Mouse (Mus musculus): ENCODE data around the gene Hist1h2ae. TPM values are rescaled to one million over a fixed set of nuclear protein-coding genes. Genes with fewer than 3 reads are reported as not detected.

Gene Hist1h2ae
- 9.2 and 10.5 TPM in 2 replicates for polyA plus RNA-seq (2012; rRNA removed)

GRCm38 (mm10) chr13:23571022-23571503 lies at the start of gene Hist1h2ae, which contains the start of gene Hist1h2bg:
Gene Hist1h2ae (minus strand): TSS chr13:23571220.
Gene Hist1h2bg (plus strand): TSS chr13:23571396.

GRCm38 (mm10) chr13:23581408-23582218 lies 10.6 kb upstream of the Hist1h2ae start, which contains the start of gene Hist1h4d:
Gene Hist1h4d (plus strand): TSS chr13:23581598.

GRCm38 (mm10) chr13:23575271-23575851 lies 4.3 kb upstream of the Hist1h2ae start, which contains the start of gene Hist1h3d:
Gene Hist1h3d (plus strand): TSS chr13:23575763.

GRCm38 (mm10) chr13:23573898-23574524 lies 3.0 kb upstream of the Hist1h2ae start, which contains the start of the genes Hist1h2bf and Hist1h2ad:
Gene Hist1h2bf (minus strand): TSS chr13:23574196.
Gene Hist1h2ad (plus strand): TSS chr13:23574381.

GRCm38 (mm10) chr13:23561883-23562659 lies 8.9 kb downstream of the Hist1h2ae start, which contains the start of gene Hist1h3e:
Gene Hist1h3e (minus strand): TSS chr13:23562369.

GRCm38 (mm10) chr13:23552962-23553361 lies 18.1 kb downstream of the Hist1h2ae start, which contains the start of gene Hist1h1d:
Gene Hist1h1d (plus strand): TSS chr13:23553262.

GRCm38 (mm10) chr13:23551146-23551834 lies 19.7 kb downstream of the Hist1h2ae start, which contains the start of gene Hist1h4f:
Gene Hist1h4f (minus strand): TSS chr13:23551648.

GRCm38 (mm10) chr13:23543965-23544786 lies 26.8 kb downstream of the Hist1h2ae start, which contains the start of gene Hist1h3f:
Gene Hist1h3f (plus strand): TSS chr13:23544052.

GRCm38 (mm10) chr13:23542999-23543607 lies 27.9 kb downstream of the Hist1h2ae start, which contains the start of gene Hist1h2bh:
Gene Hist1h2bh (minus strand): TSS chr13:23543392.

GRCm38 (mm10) chr13:23535137-23536075 lies 35.6 kb downstream of the Hist1h2ae start, which contains the start of gene Hist1h3g:
Gene Hist1h3g (plus strand): TSS chr13:23535422.

GRCm38 (mm10) chr13:23533560-23534367 lies 37.3 kb downstream of the Hist1h2ae start, which contains the start of gene Hist1h2af:
Gene Hist1h2af (plus strand): TSS chr13:23533906.

GRCm38 (mm10) chr13:23530901-23531875 lies 39.8 kb downstream of the Hist1h2ae start, which contains the start of gene Hist1h4h:
Gene Hist1h4h (plus strand): TSS chr13:23531050.

